Mouse (Mus musculus) midbrain, embryonic 12.5 days (tissue): ENCODE results near the gene Apol10b. TPM values are rescaled to one million over a fixed set of nuclear protein-coding genes. Genes with fewer than 3 reads are reported as not detected.
"Not testable (repeated sequence)": the region's sequence is repeated elsewhere in the genome, so short reads cannot be mapped to it uniquely, and the experiment has no call there.

Experiments used
- ATAC-seq: fragments of 200-750 bp; cut with Nextera tagmentation; 2 replicates; pipeline ENCODE4 v1.8.0; 2017; ENCODE audit warnings: low read depth, moderate TSS enrichment, moderate library complexity; ENCODE audit not compliant: low FRiP score
- H3K27ac ChIP-seq: fragments of 300-500 bp; sonication (generic); replicated peaks from 2 replicates; pipeline ENCODE4 v1.5.1; 2016; ENCODE audit warnings: mild to moderate bottlenecking
- H3K27me3 ChIP-seq: fragments of 300-500 bp; sonication (generic); 2 replicates; pipeline ENCODE4 v1.6.1; 2016; ENCODE audit warnings: mild to moderate bottlenecking
- H3K36me3 ChIP-seq: fragments of 300-500 bp; sonication (generic); 2 replicates; pipeline ENCODE4 v1.6.1; 2016
- H3K4me1 ChIP-seq: fragments of 300-500 bp; sonication (generic); 2 replicates; pipeline ENCODE4 v1.6.1; 2016
- H3K4me2 ChIP-seq: fragments of 300-500 bp; sonication (generic); replicated peaks from 2 replicates; pipeline ENCODE4 v1.6.1; 2016; ENCODE audit warnings: mild to moderate bottlenecking, moderate library complexity
- H3K4me3 ChIP-seq: fragments of 300-500 bp; sonication (generic); 2 replicates; pipeline ENCODE4 v1.5.1; 2016; ENCODE audit warnings: mild to moderate bottlenecking
- H3K9ac ChIP-seq: fragments of 300-500 bp; sonication (generic); replicated peaks from 2 replicates; pipeline ENCODE4 v1.6.1; 2016; ENCODE audit warnings: mild to moderate bottlenecking, moderate library complexity
- H3K9me3 ChIP-seq: fragments of 300-500 bp; sonication (generic); 2 replicates; pipeline ENCODE4 v1.6.1; 2016; ENCODE audit warnings: mild to moderate bottlenecking
- WGBS: fragments of 180-500 bp; shearing (Covaris S2); methylation state at CpG from one replicate; pipeline ENCODE4 v1.1.7; 2016; 5-methylcytosine and 5-hydroxymethylcytosine counted together
- polyA plus RNA-seq: library from polyadenylated mRNA; unstranded; fragments of >200 nt; fragmentation: Nextera tagmentation; extraction: Ambion mirVana; gene quantifications from 2 replicates; pipeline ENCODE4 v1.2.1, GENCODE M21; 2016

Gene Apol10b
- polyA plus RNA-seq, 1 experiment from 2014 or later = not detected

DNA sequence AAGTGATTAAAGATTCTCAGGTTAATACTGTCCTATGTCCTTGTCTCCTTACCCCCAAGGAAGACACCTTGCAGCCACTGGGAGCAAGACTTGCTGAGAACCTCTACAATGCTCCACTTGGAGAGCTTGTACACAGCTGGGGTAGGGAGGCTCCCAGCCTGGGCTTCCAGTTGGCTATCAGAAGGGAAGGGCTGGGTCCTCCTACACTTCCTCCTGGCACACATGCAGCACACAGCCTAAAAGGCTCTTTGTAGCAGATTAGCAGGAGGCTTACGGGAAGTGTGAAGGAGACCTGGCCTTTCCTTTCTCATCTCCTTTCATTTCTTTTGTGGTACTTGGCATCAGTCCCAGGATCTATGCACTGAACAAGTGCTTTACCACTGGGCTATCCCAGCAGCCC is 14.2 kb downstream of the Apol10b start:
- Histone ChIP-seq H3K4me1 (peaks cover 4% of the 10 kb centered on the region; the same call in 1 of the 2 replicates), H3K27me3 (no peaks in the 10 kb centered on the region), H3K4me2 (no peak overlapping the region), H3K4me3 (no peak overlapping the region), H3K27ac (no peak overlapping the region), H3K9me3 (no peaks in the 10 kb centered on the region), H3K9ac (no peak overlapping the region), H3K36me3 (no peaks in the 10 kb centered on the region)
- WGBS = 61% methylated on average over 1 of the region's 1 CpGs
- ATAC-seq = no peak

DNA sequence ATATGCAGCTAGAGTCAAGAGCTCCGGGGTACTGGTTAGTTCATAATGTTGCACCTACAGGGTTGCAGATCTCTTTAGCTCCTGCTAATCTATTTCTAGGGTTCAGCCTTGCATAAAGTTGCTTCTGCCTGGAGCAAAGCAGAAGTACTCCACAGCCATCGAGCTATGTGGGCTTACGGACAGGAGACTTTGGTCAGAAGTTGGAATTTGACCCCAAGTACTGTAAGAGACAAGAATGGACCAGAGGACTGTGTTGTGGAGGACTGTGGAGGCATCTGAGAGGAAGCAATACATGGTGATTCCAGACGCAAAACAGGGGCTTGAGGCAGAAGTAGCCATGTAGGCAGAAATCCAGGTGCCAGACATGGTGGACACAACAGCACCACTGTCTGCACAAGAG is 16.6 kb downstream of the Apol10b start:
- Histone ChIP-seq H3K4me2 (no peak overlapping the region), H3K9me3 (no peaks in the 10 kb centered on the region), H3K36me3 (no peaks in the 10 kb centered on the region), H3K9ac (no peak overlapping the region), H3K27ac (no peak overlapping the region), H3K4me1 (peaks cover 4% of the 10 kb centered on the region; the same call in 1 of the 2 replicates), H3K4me3 (no peak overlapping the region), H3K27me3 (no peaks in the 10 kb centered on the region)
- WGBS = 96% methylated on average over 4 of the region's 4 CpGs
- ATAC-seq = no peak

DNA sequence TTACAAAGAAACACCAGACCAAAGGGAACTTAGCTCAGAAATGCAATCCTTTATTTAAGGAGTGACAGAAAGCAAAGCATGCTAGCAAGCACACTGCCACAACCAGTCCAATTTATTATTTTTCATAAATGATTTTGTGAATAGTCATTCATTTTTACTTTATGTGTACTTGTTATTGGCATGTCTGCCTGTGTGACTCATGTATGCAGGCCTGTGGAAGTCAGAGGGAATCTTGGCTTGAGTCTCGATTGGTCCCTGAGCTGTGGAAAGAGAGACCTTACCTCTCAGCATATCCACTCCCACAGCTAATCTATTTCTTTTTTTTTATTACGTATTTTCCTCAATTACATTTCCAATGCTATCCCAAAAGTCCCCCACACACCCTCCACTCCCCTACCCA is 17.1 kb downstream of the Apol10b start:
- H3K27me3 ChIP-seq = no peaks in the 10 kb centered on the region

DNA sequence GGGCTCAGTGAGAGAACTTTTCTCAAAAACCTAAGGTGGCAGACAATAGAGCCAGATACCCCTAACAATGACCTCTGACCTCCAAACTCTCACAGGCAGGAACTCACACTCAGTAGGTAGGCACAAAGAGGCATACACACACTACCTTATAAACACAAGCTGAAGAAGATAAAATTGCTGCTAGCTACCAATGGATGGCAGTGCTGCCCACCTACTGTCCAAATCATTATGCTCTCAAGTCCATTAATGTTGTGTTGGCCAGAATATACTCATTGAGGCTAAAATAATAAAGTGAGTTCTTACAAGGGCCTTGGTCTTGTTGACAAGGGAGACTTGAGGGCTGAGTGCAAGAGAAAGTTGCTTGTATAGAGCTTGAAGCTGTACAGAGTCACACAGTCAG is 32.7 kb downstream of the Apol10b start:
- H3K36me3 ChIP-seq = no peaks in the 10 kb centered on the region
- H3K9me3 ChIP-seq = no peaks in the 10 kb centered on the region
- no peak for ATAC-seq
- no peak overlapping the region for H3K4me3 ChIP-seq
- H3K27ac ChIP-seq = no peak overlapping the region
- no peak overlapping the region for H3K4me2 ChIP-seq
- H3K4me1 ChIP-seq = no peaks in the 10 kb centered on the region
- no peak overlapping the region for H3K9ac ChIP-seq
- H3K27me3 ChIP-seq = no peaks in the 10 kb centered on the region

More for the DNA sequence above, 17.1 kb downstream of the Apol10b start:
- Histone ChIP-seq H3K4me3 (no peak overlapping the region), H3K9ac (no peak overlapping the region), H3K4me1 (peaks cover 4% of the 10 kb centered on the region; the same call in 1 of the 2 replicates), H3K4me2 (no peak overlapping the region), H3K9me3 (no peaks in the 10 kb centered on the region), H3K36me3 (no peaks in the 10 kb centered on the region), H3K27ac (no peak overlapping the region)
- ATAC-seq = no peak
- WGBS = 95% methylated on average over 2 of the region's 2 CpGs

DNA sequence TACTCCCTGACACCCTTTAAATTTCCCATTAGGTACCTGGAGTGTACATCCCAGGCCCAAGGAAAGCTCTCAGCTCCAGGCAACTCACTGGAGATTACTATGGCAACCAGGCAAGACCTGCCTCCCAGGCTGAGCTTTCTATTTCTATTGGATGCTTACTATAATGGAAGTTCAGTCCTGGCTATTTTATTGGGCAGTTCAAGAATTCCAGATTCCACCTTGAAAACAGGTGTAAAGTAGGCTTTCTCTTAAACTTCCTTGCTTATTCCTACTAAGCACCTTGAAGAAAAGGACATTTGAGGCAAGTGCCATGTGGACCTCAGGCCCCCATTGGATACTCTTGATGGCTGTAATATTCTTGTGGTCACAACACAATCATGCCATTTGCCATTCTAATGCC is 34.1 kb downstream of the Apol10b start, which contains the start of gene 1700025B11Rik:
1700025B11Rik (minus strand) TSS at position 101 of the 400 bp plus-strand sequence.
- no peaks in the 10 kb centered on the region for H3K36me3 ChIP-seq
- H3K4me3 ChIP-seq = no peak within 1 kb of the TSS
- H3K27me3 ChIP-seq = no peaks in the 10 kb centered on the region
- no peak within 1 kb of the TSS for H3K4me2 ChIP-seq
- no peak within 1 kb of the TSS for H3K27ac ChIP-seq
- ATAC-seq = no peak
- H3K9me3 ChIP-seq = no peaks in the 10 kb centered on the region
- no peaks in the 10 kb centered on the region for H3K4me1 ChIP-seq
- H3K9ac ChIP-seq = no peak within 1 kb of the TSS

DNA sequence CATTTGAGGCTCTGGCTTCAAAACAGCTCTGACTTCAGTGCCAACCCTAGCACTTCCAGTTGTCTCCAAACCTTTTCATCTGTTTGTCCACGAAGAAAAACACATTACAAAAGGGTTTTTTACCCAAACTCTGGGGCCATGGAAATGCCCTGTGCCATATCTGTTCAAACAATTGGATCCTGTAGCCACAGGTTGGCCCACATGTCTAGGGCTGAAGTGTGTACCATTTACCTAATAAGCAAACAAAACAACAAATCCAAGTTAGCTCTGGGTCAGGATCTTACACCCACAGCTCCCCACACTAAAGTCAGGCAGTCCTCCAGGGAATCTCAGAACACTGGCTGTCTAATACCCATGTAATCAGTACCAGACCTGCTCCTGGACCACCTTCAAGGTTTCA is 56.7 kb downstream of the Apol10b start:
- H3K9ac ChIP-seq, H3K9me3 ChIP-seq, H3K27me3 ChIP-seq, ATAC-seq, H3K4me2 ChIP-seq, H3K4me1 ChIP-seq, H3K4me3 ChIP-seq, H3K27ac ChIP-seq, H3K36me3 ChIP-seq: not testable (repeated sequence)
- WGBS = 34% methylated on average over 1 of the region's 1 CpGs

Other genes with a start within 250 kb of the Apol10b start
- not detected in 2 replicates for gene Apol7a, start 197.0 kb downstream of the Apol10b start, polyA plus RNA-seq
- gene Apol9a, start 185.0 kb downstream of the Apol10b start, polyA plus RNA-seq = 0.07 TPM in 1 of 2 replicates, not detected in the other
- gene Apol7b, start 148.6 kb downstream of the Apol10b start, polyA plus RNA-seq = not detected in 2 replicates
- gene Apol10a, start 119.1 kb downstream of the Apol10b start, polyA plus RNA-seq = not detected in 2 replicates
- gene Apol11a, start 87.9 kb downstream of the Apol10b start, polyA plus RNA-seq = not detected in 2 replicates
- gene Apol7c, start 62.8 kb downstream of the Apol10b start, polyA plus RNA-seq = not detected in 2 replicates
- gene 1700025B11Rik, start 34.2 kb downstream of the Apol10b start, polyA plus RNA-seq = not detected in 2 replicates
- not detected in 2 replicates for gene Gm36245, start 3.1 kb upstream of the Apol10b start, polyA plus RNA-seq
- 0.11 and 0.25 TPM in 2 replicates for gene Apol11b, start 47.2 kb upstream of the Apol10b start, polyA plus RNA-seq
- not detected in 2 replicates for gene Apol7e, start 102.7 kb upstream of the Apol10b start, polyA plus RNA-seq
- not detected in 2 replicates for gene Apol9b, start 132.9 kb upstream of the Apol10b start, polyA plus RNA-seq
- 0.22 and 0.40 TPM in 2 replicates for gene Apol8, start 160.9 kb upstream of the Apol10b start, polyA plus RNA-seq
- gene Myh9, start 246.1 kb upstream of the Apol10b start, polyA plus RNA-seq = 24.9 and 29.1 TPM in 2 replicates